Mouse (Mus musculus): ENCODE measurements around the gene Catsperz. TPM values are rescaled to one million over a fixed set of nuclear protein-coding genes. Genes with fewer than 3 reads are reported as not detected.
"Not testable (repeated sequence)": the region's sequence is repeated elsewhere in the genome, so short reads cannot be mapped to it uniquely, and the experiment has no call there.

Gene Catsperz
- total RNA-seq, 2 experiments from 2014 or later = not detected

DNA sequence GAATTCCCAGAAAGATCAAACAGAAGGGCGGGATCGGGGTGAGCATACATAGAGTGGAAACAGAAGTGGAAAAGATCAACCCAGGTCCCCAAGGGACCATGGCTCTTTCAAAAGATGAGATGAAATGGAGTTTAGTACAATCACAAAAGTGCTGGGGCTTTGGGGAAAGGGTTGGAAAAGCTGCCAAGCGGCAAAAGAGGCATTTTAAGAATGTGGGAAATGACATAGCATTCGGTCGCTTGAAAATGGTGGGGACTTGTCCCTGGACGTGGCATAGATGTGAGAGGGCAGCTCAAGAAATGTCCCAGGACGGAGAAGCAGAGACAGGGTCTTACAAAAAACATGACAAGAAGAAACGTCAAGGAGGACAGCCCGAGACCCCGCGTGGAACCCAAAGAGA lies 16.2 kb downstream of the Catsperz start:
- no peak for DNase-seq (ENCODE audit: low spot score)

DNA sequence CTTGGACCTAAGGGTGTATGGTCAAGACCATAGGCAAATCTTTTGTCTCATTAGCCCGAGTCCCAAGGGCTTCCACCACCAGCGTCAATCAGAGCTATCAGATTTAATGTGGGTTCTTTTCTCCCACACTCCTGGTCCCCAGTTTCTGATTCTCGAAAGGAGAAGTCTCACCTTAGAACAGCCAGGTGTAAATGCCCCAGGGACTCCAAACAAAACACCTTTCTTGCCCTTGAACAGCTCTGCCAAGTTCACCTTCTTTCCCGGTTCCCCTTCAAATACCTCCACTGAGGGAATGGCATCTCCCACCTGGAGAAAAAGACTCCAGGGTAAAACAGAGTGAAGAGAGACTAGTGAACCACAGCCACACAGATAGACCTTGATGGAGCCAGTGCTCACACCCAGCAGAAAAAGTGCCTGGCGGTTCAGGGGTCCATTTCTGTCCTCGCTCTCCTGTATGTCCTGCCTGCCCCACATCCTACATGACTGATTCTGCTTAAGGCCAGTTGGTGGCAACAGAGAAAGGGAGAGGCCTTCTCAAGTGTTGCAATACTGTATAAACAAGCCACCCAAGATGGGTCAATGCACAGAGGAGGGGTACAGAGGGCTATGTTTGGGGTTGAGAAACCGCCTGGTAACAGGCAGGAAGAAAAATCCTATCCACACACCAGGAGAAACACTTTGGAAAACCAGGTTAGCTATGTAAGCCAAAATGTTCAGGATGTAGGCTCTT lies 17.2 kb downstream of the Catsperz start:
- no peak for DNase-seq (ENCODE audit: low spot score)

DNA sequence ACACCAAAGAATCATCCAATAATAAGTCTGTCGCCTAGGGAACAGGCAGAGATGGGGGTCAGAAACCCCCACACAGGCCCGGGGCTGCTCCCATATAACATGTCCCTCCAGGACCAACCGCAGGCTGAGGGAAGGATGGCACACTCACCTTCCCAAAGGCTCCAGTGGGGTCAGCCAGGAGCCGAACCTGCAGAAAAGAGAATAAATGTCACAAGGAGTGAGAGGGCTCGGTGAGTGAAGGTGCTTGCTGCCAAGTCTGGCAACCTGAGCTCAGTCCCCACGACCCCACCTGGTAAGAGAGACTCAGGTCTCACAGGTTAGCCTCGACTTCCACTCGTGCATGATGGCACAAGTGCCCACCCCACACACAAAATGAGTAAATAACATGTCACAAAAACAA lies 18.1 kb downstream of the Catsperz start:
- no peak for DNase-seq (ENCODE audit: low spot score)

DNA sequence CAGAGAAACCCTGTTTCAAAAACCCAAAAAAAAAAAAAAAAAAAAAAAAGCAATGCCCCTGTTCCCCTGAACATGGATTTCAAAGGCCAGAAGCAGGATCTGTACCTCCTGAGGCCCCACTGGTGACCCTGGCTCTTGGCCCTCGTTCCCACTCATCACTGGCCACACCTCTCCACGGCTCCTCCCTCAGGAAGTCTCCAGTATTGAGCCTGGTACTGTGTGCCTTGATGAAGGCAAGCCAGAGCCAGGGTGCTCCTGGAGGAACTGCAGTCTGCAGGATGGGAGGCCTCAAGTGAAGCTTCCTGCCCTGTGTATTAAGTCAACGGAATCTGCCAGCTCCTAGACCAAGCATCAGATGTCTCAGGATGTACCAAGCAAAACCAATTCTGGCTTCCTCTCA lies 19.0 kb downstream of the Catsperz start:
- DNase-seq (ENCODE audit: low spot score) = no peak

DNA sequence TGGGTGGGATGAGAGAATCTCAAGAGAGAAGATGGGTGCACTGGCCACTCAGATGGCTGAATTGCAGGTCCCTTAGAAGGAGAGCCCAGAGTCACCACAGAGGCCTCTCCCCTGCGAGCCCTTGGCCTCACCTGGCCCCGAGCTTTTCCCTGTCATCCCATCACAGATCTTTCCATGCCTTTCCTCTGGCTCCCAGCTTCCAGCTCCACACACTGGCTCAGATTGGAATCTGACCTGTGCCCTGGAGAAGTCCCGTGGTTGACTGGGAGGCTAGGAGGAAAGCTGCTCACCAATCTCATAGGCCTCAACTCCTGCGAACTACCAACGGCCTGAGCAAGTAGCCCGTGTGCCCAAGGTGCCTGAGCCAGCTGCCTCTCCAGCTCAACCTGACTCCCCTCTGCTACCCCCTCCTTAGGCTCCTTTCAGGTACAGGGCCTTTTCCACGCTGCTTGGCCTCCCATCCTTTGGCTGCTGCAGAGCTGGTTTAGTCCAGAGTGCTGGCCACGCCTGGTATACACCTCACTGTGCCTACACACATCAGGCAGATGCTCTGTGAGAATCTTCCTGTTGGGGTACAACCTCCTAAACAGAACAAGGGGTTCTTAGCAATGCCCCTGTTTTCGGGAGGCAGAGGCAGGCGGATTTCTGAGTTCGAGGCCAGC lies 19.6 kb downstream of the Catsperz start:
- no peak for DNase-seq (ENCODE audit: low spot score)

DNA sequence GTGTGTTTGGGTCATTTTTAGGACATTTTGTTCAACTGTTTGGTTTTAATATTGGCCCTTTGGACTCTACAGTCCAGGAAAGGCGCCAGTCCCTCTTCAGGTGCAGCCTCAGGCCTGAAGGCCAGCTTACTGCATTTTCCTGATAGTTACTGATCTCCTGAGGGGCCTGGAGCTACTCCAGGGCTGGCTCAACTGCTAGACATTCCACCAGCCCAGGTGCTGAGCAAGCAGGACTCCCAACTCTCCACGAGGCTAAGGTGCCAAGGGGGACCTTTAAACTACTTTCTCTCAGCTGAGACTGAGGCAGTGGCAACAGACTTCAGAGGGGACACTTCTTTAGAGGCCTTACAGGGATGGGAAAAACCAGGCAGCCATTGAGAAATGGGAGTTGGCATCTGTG lies 20.3 kb downstream of the Catsperz start:
- no peak for DNase-seq (ENCODE audit: low spot score)

DNA sequence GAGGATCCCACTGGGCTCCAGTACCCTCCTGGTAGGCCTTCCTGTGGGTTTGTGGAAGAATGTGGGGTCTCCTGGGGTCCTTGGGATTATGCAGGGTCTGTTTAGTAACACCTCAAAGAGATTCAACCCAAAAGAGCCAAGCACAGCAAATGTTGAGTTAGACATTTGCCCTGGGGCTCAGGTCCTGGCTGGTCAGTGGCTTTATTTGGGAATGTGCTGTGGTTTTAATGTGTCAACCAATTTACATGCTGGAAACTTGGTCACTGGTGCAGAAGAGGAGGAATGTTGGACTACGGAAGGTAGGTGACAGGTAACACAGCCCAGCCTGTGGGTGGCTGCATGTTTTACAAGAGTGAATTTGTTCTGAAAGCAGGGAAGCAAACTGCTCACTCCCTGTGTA lies 22.1 kb downstream of the Catsperz start:
- no peak for DNase-seq (ENCODE audit: low spot score)

DNA sequence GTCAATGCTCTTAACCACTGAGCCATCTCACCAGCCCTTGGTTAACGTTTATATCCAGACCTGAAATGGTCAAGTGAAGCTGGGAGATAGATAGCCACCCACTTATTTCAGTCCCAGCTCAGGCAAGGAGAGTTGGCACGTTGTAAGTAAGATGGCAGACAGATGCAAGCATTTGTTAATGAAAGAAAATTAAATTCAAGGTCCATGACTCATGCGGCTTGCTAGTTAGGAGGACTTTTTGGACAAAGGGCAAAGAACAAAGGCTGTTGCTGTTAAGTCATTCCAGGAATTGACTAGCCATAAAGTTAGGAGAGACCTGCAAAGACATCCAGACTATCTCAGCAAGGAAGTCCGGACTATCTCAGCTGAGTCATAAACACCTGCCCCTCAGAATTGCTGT lies 25.5 kb downstream of the Catsperz start:
- DNase-seq (ENCODE audit: low spot score) = no peak

DNA sequence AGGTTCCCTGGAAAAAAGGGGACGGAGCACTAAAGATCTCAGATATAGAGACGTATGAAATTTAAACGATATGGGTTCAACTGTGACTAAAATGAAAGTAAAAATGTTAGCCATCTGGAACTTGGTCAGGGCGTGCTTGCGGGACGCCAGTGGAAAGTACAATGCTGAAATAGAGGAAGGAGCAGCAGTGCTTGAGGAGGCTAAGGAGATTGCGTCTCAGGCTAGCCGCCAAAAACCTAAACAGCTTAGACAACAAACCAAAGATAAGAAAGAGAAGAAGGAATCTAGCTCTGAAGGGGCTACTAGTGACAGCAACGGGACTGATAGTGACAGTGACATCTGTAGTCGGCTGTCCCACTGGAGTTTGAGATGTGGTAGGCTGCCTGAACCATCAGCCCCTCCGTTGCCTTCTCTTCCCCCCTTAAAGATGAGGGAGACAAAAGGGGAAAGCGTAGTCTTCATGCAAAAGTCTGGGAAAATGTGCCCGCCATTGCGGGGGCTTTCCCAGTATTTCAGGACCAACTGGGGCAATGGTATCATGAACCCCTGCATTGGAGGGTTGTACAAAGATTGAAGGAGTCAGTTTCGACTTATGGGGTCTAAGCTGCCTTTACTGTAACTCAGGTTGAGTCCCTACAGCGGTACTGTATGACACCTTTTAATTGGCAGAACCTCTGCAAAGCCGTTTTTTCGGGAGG lies 29.4 kb downstream of the Catsperz start:
- DNase-seq (ENCODE audit: low spot score) = not testable (repeated sequence)

DNA sequence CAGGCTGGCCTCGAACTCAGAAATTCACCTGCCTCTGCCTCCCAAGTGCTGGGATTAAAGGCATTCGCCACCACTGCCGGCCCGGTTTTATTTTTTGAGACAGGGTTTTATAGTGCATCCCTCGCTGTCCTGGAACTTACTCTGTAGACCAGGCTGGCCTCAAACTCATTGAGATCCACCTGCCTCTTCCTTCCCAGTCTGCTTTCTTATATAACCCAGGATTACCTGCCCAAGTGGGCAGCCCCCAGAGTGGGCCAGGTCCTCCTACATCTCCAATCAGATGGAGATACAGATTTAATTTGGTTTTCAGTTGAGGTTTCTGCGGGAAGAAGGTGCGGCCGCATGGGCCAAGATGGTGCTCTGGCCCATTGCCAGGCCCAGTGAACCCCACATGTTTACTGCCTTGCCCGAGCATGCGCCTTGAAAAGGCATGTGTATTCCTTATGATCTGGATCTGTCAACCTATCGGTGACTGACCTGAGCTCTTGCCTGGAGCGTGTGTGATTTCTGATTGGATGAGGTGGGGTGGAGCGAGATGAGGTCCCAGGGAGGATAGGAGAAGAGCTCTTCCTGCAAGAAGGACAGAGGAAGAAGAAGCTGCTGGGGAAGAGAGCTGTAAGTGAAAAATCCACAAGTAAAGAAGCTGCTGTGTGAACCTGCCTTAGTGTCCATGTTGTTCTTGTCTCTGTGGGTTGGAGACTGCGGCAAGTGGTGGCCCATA lies 31.3 kb downstream of the Catsperz start:
- no peak for DNase-seq (ENCODE audit: low spot score)

DNA sequence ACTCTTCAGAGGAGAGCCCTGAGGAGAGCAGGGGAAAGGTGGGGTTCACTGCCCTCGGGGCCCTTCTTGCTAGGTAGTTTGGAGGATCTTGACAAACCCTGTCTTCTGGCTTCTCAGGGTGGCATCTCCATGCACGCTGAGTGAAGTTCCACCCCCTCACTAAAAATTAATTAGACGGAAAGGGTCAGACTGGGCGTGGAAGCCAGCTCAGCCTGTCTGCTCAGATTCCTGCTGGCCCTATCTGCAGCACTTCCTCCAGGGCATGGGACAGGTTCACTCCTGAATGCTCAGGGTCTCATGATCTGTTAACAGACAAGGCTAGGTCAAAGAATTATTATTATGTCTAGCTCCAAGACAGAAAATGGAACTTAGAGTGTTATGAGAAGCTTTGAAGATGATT lies 32.7 kb downstream of the Catsperz start:
- DNase-seq (ENCODE audit: low spot score) = no peak

DNA sequence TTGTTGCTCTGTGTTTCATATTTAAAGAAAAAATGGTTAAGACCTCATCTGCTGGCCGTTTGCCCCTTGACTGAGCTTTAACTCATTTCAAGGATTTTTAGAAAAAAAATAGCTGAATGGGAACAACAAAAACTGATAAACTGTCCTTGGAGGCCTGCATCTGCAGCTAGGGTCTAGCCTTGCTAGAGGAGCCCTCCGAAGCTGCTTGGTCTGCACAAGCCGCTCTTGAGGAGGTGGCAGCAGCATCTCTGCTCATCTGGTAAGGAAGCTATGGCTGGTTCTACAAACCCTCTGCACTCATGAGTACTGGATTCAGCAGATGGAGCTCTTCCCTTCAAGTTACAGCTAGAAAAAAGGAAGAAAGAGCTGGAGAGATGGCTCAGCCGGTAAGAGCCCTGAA lies 47.2 kb downstream of the Catsperz start:
- no peak for DNase-seq (ENCODE audit: low spot score)

DNA sequence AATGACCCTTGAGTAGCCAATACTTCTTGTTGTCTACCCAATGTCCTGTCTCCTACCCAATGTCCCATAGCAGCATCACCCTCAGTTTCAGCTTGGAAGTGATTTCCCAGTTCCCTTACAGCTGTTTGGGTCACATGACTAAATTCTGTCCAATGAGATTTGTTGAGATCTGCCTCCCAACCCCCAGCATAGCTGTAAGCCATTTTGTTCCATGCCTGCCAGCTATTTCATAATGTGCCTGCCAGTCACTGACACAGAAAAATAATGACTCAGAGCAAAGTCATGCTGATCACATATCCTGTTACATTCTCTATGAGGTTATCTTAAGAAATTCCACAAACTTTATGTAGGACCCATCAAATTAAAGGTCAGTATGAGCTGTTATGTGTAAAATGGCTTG lies 48.4 kb downstream of the Catsperz start:
- DNase-seq (ENCODE audit: low spot score) = no peak

DNA sequence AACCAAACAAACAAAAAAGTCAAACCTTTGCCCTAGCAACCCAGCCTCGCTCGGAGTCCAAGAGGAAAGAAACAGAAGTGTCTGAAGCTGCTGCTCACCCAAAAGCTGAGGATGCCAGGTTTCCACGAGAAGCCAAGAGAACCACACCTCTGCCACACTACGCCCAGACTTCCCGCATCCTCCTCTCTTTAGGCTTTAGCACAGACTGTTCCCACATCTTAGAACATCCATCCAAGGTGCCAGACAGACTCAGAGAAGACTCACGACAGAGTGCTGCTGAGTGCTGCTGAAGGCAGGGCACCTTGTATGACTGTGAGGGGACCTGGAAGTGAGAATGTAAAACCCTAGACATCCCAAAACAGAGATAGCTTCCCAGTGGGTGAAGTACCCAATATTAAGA lies 49.3 kb downstream of the Catsperz start:
- no peak for DNase-seq (ENCODE audit: low spot score)

DNA sequence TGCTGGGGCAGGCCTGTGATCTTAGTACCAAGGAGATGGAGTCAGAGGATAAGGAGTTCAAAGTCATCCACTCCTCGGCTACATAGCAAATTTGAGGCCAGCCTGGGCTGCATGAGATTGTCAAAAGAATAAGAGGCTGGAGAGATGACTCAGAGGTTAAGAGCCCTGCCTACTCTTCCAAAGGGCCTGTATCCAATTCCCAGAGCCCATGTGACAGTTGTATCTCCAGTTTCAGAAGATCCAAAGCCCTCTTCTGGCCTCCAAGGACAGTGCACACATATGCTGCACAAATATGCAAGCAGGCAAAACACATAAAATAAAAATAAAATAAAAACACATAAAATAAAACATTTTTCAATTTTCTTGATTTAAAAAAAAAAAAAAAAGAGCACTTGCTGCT lies 50.9 kb downstream of the Catsperz start:
- no peak for DNase-seq (ENCODE audit: low spot score)

DNA sequence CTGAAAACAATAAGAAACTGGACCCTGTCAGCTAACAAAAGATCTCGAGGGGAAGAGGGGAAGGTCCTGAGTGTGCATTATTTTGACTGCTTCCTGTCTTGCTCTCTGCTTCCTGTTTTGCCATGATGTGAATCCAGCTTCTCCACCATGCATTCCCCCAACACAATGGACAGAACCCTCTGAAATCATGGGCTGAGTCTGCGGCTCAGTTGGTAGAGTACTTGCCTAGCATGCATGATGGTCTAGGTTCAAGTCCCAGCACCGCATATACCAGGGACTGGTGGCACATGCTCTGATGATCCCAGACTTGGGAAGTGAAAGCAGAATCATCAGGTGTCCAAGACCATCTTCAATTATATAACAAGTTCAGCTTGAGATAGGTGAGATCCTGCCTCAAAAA lies 52.5 kb downstream of the Catsperz start:
- no peak for DNase-seq (ENCODE audit: low spot score)

Small RNA genes within 50 kb of the gene (microRNA-seq; reads per million reads assigned to microRNA genes)
- gene Mir6990 = 1.0 reads per million

Other genes with a start within 250 kb of the Catsperz start
- gene Rps6ka4, start 84.7 kb downstream of the Catsperz start, total RNA-seq (2021) = 10 to 100 TPM in 1 of 2 experiments, 1 to 10 TPM in 1; 9.1 to 10.6 TPM
- under 1 TPM; 0.46 to 0.74 TPM for gene Ccdc88b, start 67.2 kb downstream of the Catsperz start, total RNA-seq (2021)
- 10 to 100 TPM; 43.9 to 44.7 TPM for gene Trmt112, start 15.7 kb downstream of the Catsperz start, total RNA-seq (2021)
- gene Prdx5, start 15.3 kb downstream of the Catsperz start, total RNA-seq (2021) = 100 to 1,000 TPM; 219 to 239 TPM
- gene Esrra, start 3.6 kb downstream of the Catsperz start, total RNA-seq (2021) = 10 to 100 TPM; 76.5 to 93.1 TPM
- not detected for gene Kcnk4, start 9.1 kb upstream of the Catsperz start, total RNA-seq (2021)
- 10 to 100 TPM in 1 of 2 experiments, 1 to 10 TPM in 1; 9.7 to 12.2 TPM for gene Bad, start 16.5 kb upstream of the Catsperz start, total RNA-seq (2021)
- 10 to 100 TPM; 10.0 to 10.4 TPM for gene Gpr137, start 17.1 kb upstream of the Catsperz start, total RNA-seq (2021)
- gene Ppp1r14b, start 49.6 kb upstream of the Catsperz start, total RNA-seq (2021) = 100 to 1,000 TPM; 117 to 145 TPM
- gene Plcb3, start 51.1 kb upstream of the Catsperz start, total RNA-seq (2021) = 10 to 100 TPM; 10.2 to 11.3 TPM
- gene Fkbp2, start 55.1 kb upstream of the Catsperz start, total RNA-seq (2021) = 10 to 100 TPM in 1 of 2 experiments, 1 to 10 TPM in 1; 8.2 to 13.1 TPM
- gene Vegfb, start 62.3 kb upstream of the Catsperz start, total RNA-seq (2021) = 100 to 1,000 TPM; 181 to 206 TPM
- 10 to 100 TPM; 33.9 to 38.4 TPM for gene Dnajc4, start 67.2 kb upstream of the Catsperz start, total RNA-seq (2021)
- 10 to 100 TPM; 12.0 to 13.7 TPM for gene Nudt22, start 70.7 kb upstream of the Catsperz start, total RNA-seq (2021)
- gene Trpt1, start 70.8 kb upstream of the Catsperz start, total RNA-seq (2021) = 10 to 100 TPM; 24.4 to 26.4 TPM
- gene Fermt3, start 94.1 kb upstream of the Catsperz start, total RNA-seq (2021) = under 1 TPM; 0.64 to 0.93 TPM
- 10 to 100 TPM; 89.7 to 98.5 TPM for gene Stip1, start 114.6 kb upstream of the Catsperz start, total RNA-seq (2021)
- gene Macrod1, start 131.4 kb upstream of the Catsperz start, total RNA-seq (2021) = 100 to 1,000 TPM; 276 to 311 TPM
- gene Flrt1, start 180.3 kb upstream of the Catsperz start, total RNA-seq (2021) = 1 to 10 TPM; 1.1 to 1.9 TPM

All from gastrocnemius, adult 18-20 months (tissue).